Mouse (Mus musculus): ENCODE measurements at regions not wholly inside any gene's neighbourhood (a gene's known extent, or its start where the extent isn't known, plus 50 kb on each side); places are given as distances from the start of the nearest gene placed in this dataset.

DNA sequence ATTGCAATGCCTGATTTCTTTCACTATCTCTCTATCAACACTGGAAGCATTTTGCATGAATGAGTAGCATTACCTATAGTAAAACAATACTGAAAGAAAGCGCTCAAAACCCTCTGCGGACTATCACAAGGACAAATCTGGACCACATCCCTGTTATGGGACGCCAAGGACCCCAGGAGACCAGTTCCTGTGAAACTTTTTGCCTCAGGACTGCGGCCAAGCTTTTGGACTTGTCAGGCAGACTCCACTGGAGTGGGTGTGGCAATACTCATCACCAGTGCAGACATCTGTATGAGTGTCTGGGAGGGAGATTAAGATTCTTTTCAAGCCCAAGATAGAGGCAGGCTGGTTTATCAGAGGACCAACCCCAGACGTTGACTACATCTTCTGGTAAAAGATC, 173.0 kb downstream of the Usp46 start:
- TF ChIP-seq EP300 (IDR thresholded peaks at IDR 0.05; ENCODE audit: low read depth) (no peak), CTCF (IDR thresholded peaks at IDR 0.05; ENCODE audit: low read depth) (no peak)
